Mouse (Mus musculus) adrenal gland (tissue): ENCODE results near the gene Anapc11.

Experiments
- intact Hi-C: fragments of 180-260 bp; cut with DNase I; formaldehyde crosslinking; loops from one replicate; pipeline ENCODE4 v1.15.1; 2025

Anapc11 gene

DNA sequence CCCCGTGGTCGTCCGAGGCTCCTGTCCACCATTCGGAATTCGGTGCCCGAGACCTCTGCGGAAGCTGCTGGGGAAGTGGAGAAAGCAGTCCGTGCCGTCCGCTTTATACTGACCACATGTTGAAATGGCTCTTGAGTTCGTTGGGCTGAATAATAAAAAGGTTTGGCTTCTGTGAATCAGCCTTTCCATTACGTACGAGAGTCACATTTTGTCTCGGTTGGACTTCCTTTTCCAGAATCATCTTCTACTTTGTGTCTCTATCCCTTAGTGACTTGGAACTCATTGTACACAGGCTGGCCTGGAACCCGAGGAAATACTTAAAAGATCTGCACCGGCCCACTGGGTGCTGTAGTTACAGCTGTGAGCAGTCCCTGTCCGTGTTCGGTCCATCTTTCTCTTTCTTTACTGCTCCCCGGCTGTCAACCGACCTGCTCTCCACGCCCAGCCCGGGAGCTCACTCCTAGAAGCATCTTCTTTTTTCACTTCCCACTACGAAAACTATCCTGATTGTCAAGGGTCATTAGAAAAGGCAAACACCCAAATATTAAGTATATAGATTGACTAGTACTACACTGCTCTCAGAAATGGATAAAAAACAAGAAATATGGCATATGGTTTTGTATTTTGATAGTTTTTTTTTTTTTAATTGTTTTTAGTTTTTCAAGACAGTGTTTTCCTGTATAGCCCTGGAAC lies 24.5 kb upstream of the Anapc11 start:
- intact Hi-C loops = loop anchor here (5.0 kb wide), 1 partner anchor 56 kb away; no protein-coding TSS in a partner anchor

DNA sequence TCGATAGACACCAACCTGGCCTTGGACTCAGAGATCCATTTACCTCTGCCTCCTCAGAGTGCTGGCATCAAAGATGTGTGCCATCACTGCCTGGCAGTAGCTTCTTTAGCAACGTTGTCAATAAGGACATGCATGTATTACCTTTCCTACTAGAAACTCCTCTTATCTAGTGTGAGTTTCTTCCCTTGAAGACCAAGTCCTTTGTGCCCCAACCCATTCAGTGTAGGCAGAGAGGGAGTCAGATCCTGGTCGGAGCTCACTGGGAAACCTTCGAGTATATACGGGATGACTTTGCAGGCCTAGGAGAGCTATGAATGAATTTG lies 24.0 kb upstream of the Anapc11 start:
- intact Hi-C loops = loop anchor here (5.0 kb wide), 1 partner anchor 57 kb away; no protein-coding TSS in a partner anchor

DNA sequence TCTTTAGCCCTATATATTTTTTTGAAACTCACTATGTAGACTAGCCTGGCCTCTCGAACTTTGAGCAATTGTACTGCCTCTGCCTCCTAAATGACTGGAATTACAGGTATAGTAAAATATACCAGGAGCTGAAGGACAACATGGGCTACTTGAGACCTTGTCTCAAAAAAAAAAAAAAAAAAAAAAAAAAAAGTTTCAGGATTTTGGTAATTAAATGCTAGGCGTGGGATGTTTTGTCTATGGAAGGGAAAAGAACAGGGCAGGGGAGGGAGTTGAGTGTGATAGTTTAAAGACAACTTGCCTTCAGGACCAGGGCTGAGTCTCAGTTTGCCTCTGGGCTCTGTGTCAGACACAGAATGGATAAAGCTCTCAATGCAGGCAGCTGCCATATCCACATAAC lies 23.2 kb upstream of the Anapc11 start:
- intact Hi-C loops = loop anchor here (5.0 kb wide), 1 partner anchor 37 kb away; no protein-coding TSS in a partner anchor

DNA sequence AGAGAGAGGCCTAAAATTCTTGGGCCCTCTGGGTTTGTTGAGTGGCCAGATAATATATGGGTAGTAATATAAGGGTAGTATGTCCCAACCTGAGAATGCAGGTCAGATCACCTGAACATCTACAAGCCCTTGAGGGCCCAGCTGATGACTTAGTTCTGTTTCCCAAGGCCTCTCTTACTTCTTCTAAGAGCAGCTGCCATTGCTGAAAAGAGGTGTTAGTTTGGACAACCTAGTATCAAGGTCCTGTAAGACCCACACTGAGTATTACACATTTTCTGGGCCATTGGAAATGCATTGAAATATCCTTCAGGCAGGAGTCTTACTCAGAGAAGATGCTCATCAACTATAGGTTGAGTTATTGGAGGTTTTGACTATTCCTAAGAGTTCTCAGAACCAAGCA lies 22.3 kb upstream of the Anapc11 start:
- intact Hi-C loops = loop anchor here (5.0 kb wide), 1 partner anchor 36 kb away; no protein-coding TSS in a partner anchor

DNA sequence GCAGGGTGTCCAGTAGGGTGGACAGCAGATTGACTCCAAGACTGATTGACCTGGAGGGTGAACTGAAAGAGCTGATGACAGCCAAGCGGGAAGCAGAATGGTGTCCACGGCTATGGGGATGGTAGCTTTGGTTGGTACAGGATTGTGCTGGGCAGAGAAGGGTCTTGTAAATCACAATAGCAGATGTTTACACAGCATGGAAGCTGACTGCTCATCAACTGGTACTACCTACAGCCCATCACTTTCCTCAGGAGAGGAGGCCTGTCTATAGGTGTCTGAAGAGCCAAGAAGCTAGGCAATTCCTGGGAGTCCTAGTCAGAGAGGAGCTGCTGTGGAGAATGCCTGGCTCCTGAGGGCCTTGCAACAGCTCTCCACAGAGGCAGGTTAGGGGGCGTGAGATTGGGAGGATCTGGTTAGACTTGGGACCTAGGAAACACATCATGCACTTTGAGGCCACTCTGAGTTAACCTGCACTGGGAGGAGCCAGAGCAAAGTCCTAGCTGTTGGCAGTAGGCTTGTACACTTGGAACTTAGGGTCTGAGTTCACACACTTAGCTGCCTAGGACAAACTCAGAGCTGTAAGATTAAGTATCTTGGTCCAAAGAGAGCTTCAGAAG lies 21.7 kb upstream of the Anapc11 start:
- intact Hi-C loops = loop anchor here (5.0 kb wide), 1 partner anchor 36 kb away; no protein-coding TSS in a partner anchor

DNA sequence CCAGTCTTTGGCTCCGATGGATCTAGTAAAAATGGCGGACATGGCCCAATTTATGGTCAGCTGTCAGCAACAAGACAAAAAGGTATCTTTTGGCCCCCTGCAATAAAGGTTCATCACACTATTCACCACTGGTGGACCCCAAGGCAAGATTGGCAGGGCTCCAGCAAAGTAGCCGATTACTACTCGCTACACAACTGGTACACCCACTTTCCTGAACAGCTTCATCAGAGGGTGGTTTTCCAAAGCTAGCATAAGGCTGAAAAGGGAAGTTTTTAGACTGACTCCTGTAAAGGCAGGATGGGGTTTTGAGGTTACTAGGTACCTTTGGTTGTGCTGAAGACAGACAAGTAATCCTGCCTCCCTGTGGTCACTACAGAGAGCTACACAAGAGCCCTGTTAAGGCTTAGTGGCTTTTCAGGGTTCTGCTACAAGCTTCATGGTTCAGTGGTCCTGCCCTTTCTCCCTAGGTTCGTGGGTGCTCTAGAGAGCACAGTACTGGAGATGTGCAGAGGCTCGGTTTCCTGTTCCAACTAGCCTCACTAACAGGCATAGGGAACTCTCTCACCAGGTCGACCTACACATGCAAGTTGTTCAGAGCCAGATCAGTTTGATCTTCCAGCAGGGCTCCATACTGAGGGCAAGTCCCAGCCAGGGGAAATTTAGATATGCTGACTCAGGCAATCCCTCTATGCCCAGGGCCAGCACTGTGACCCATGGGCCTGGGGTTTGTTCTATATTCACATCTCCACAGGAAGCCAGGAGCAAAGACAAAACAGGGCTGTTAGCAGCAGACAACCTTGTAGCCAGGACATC lies 20.8 kb upstream of the Anapc11 start:
- intact Hi-C loops = loop anchor here (5.0 kb wide), 1 partner anchor 35 kb away; no protein-coding TSS in a partner anchor

DNA sequence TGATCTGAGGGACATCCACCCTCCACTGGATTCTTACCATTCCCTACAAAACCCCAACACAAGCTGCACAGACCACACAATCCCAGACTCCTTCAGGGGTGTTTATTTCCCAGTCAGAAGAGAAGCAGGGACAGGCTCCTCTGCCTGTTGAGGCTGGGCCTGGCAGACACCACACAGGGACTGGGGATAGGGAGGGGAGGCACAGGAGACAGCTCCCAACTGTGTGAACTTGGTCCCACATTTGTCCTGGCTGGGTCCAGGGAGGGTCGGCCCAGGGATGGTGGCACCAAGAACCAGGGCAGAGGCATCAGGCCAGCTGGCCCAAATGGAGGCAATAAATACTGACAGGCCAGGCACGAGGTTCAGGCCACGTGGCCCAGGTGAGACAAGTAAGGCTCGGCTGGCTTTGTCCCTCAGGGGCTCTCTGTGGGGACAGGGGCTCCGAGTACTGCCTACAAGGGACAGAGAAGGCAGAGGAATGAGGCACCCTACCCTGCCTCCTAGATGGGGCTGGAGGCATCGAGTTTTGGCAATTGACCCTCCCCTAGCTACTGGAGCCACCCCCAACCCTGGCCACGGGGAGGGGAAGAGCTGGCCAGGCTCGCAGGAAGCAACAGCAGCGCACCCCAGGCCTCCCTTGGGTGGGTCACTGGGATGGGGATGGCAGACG lies 20.1 kb upstream of the Anapc11 start:
- intact Hi-C loops = loop anchor here (5.0 kb wide), 1 partner anchor 34 kb away; no protein-coding TSS in a partner anchor

DNA sequence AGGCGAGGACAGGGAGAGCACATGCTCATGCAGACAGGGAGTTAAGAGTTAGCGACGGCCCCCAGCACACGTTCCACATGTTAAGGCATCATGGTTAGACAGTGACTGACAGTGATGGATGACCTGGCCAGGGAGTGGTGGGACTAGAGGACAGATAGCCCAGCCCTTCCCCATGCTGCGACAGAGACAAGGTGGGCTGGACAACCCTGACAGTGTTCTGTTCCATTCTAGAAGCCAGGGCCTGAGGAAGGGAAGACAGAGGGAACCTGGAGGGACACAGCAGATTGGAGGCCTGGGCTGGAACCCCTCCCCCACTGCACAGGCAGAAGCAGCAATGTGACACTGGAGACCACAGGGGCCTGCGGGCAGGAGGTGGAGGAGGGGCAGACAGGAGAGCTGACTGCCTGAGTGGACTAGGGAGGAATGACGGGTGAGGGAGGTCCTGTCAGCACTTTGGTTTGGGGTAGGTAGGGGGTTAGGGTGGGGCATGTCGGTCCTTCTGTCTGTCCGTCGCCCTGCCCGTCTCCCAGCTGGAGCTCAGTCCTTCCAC lies 19.5 kb upstream of the Anapc11 start:
- intact Hi-C loops = loop anchor here (5.0 kb wide), 1 partner anchor 34 kb away; no protein-coding TSS in a partner anchor

DNA sequence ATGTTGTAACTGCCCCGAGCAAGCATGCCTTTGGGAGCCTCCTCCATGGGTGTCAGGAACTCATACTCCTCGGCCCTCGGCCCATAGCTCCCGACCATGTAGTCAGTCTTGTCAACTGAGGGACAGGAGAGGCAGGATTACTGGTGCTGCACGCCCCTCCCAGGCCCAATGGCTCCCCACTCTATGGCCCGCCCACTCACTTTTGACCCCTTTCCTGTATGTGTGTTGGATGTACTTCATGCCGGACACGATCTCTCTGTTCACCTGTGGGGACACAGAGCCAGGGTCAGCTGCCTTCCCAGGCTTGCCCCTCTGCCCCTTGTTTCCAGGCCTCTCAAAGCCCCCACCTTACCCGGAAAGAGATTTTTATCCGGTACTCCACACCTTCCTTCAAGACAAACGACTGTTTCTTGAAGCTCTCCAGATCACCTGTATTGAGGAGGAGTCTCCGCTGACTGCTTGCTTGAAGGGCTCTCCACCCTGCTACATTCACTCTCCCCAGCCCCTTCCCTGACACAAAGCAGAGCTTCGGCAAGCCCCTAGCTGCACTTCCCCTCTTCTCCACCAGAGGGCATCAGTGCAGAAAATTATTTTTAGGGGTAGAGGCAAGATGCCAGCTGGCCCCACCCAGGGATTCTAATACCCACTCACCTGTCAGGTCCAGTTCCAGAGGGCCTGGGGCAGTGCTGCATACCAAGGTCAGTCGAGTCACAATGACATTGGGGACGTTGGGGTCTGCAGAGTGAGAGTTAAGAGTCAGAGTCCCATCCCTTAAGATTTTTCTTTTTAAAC lies 18.7 kb upstream of the Anapc11 start:
- intact Hi-C loops = loop anchor here (5.0 kb wide), 2 partner anchors 33 to 92 kb away; no protein-coding TSS in a partner anchor

DNA sequence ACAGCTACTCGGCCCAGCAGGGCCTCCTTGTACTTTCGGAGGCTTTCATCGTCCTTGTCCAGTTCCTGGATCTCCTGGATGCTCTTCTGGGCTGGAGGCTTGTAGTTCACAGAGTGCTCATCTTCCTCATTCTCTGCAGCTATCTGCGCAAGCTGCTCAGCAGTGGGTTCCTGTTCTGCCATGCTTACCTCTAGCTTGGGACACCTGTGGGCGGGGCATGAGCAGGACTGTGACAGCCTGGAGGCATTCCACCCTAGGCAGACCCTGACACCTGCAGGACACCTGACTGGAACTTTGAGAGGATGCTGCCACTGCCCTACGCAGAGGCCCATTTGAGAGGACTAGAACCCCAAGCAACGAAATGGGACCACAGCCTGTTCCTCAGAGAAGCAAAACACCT lies 18.0 kb upstream of the Anapc11 start:
- intact Hi-C loops = loop anchor here (5.0 kb wide), 1 partner anchor 93 kb away; no protein-coding TSS in a partner anchor

DNA sequence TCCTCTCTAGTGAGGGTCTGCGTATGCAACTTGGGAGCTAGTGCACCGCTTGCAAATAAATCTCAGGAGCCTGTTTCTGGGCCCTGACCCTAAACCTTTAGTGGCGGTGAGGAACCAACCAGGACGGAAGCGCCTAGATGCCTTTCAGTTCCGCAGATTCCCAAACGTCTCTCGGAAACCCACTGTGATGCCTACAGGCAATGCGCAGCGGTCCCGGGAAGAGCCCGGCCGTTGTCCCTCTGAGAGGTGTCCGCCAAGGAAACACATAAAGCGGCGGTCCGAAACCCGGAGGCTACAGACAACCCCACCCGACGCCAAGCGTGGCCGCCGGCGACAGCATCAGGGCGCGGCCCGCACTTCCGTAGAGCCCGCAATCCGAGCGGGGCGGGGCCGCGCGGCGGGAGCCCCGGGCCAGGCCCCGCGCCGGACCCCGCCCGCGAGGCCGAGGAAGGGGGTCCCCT lies 17.3 kb upstream of the Anapc11 start:
- intact Hi-C loops = loop anchor here (5.0 kb wide), 1 partner anchor 94 kb away; no protein-coding TSS in a partner anchor

DNA sequence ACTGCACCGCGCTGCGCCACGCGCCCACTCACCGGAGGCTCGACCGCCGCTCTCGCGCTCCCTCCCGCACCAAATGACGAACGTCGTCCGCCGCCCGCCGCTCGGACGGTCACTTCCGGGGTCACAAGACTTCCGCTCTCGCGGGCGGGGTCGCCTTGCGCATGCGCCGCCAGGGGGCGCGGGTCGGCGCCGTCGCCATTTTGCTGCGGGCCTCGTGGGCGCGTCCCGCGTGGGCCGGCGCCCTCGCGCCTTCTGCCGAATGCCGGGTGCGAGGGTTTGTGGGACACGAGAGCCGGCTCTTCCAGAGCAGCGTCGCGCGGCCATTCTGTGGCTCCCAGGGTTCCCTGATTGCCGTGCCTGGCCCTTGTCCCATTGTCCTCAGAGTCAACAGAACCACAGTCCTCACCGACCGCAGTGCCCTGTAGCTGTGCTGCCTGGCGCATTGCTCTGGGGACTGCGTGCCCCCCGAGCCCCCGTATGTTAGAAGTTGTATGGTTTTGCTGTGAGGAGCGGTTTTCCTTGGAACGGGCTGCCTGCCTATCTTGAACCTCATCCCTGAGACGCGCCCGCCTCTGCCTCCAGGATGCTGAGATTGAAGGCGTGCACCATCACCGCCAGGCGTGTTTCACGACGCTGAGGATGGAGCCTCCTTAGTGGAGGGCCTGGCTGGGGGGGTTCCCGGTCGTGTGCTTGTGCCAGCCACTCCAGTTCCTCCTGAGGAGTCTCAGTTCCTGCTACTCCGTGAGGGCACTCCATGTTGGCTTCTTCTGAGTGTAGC lies 16.5 kb upstream of the Anapc11 start, which contains the start of gene Arhgdia:
TSS of gene Arhgdia (minus strand) at position 135 of the 778 bp plus-strand sequence.
- intact Hi-C loops = loop anchor here (5.0 kb wide), 1 partner anchor 94 kb away; no protein-coding TSS in a partner anchor

DNA sequence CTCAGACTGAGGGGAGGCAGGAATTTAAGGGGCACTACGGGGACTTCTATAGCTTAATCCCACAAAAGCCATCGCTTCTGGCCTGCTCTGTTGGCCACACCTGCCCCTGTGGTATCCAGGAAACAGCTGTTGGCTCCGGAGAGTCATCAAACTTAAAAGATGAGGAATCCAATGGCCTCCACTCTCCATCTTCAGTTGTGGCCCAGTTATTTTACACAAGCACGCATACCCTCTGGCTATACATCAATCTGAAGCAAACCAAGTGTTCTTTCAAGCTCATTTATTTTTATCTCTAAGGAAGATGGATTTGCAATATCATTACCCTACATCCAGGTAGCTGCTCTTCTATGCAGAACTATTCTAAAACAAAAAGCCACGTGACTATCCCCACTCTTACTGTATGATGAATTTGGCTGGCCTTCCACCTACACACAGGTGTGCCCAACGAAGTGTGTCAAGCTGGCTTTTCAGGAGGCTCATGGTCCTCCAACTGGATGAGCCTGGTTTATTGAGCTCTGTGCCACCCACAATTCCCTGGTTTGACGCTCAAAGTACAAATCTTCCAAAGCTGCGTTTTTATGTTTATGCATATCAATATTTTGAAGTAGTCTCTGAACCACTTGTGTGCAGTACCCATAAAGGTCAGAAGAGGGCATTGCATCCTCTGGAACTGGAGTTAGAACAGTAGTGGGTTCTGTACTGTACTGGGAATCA lies 15.8 kb upstream of the Anapc11 start:
- intact Hi-C loops = loop anchor here (5.0 kb wide), 1 partner anchor 95 kb away; no protein-coding TSS in a partner anchor

DNA sequence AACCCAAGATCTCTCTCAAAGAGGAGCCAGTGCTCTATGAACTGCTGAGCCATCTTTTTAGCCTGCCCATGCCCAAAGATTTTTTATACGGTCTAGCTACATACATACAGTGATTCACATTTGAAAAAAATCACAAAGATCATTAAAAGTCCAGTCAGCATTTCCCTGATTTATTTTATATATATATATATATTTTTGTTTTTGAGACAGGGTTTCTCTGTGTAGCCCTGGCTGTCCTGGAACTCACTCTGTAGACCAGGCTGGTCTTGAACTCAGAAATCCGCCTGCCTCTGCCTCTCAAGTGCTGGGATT lies 15.3 kb upstream of the Anapc11 start:
- intact Hi-C loops = loop anchor here (5.0 kb wide), 1 partner anchor 96 kb away; no protein-coding TSS in a partner anchor

DNA sequence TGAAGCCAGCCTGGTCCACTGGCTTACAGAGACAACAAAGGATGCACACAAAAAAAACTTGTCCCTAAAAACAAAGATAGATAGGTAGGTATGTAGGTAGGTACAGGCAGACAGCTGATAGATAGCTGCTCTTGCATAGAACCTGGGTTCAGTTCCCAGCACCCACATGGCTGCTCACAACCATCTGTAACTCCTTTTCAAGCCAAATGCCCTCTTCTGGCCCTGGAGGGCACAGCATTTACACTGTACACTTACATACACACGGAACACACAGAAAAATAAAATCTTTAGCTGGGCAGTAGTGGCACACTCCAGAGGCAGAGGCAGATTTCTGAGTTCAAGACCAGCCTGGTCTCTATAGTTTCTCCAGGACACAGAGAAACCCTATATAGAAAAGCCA lies 14.3 kb upstream of the Anapc11 start:
- intact Hi-C loops = loop anchor here (5.0 kb wide), 1 partner anchor 97 kb away; no protein-coding TSS in a partner anchor

DNA sequence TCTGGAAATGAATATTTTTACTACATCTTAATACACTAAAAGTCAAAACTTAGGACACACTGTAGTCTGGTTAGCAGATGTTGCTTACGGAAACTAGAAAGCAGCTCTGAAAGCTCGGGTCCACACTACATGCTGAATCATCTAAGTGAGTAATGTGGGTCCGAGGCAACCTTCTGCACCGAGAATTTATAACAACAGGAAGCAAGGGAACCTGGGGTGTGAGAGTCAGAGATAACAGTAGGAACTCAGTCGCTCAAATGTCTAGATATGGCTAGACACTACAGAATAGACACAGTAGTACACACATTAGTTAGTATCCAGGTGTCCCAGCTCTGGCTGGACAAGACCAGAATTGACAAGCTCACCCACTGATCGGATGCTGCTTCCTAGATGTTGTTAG lies 9.7 kb upstream of the Anapc11 start:
- intact Hi-C loops = no loop called here

DNA sequence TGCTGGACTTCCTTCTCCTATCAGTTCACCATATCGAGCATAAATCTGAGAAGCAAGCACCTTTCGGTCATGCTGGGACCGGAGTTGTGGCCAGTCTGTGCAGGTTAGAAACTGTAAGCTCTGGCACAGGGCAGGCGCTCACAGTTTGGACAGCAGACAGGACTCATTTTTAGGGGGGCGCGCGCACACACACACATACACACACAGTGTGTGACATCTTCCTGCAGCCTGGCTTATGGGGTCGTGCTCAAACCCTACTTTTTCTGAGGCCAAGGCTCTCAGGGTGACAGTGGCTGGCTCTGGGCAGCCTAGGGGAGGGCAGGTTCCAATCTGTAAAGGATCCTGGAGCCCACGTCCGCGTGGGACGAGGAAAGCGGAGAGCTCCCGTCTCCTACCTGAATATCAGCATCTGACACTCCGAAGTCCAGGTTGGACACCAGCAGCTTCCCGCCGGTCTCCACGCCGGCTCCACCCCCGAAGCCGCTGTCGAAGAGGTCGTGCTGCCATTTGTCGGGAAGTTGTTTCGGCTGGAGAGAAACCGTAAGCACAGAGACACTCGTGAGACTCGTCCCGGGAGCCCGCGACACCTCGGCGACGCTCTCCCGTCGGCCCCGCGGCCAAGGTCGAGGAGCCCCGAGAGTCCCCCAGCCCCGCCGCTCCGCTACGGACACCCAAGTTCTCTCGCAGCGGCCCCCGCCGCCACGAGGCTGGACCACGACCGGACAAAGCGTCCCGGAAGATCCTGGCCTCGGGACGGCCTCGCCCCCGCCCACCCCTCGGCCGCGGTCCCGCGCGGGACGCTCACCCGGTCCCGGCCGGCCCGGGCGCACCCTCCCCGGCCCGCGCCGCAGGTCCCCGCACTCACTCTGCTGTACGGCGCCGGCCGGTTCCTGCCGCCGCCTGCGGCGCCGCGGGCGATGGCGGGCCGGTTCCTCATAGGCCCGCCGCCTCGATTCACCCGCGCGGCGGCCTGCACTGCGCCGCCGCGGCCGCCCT lies 683 bp upstream of the Anapc11 start:
- intact Hi-C loops = no loop called here
